7 mouse cellular contexts compared by ENCODE assay signal in the genomic region with DNA sequence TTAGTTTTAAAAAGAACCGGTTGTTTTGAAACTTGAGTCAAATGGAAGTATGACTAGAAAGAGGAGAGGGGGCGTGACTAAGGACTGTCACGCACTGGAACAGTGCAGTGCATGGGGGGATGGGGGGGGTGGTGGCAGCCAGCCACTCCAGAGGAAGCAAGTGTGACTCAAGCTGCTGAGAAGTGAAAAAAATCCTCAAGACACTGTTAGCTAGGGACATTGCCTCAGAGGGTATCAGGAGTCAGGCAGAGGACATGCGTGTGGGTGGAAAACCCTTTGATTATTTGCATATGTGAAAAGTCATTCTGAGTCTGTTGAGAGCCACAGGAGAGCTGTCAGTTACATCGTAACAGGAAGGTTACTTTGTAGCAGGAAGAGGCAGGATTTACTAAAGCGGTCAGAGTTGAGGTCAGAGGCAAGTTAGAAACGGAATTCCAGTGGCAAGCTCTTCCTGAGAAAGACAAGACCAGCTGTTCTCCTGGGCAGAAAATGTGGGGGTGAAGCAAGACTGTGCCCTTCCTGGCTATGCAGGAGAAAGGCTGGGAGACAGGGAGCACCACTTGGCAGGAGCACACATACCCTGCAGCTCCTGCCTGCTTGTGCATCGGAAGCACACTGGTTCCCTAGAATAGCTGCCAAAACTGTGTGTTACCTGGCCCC. TPM values are rescaled to one million over a fixed set of nuclear protein-coding genes. Genes with fewer than 3 reads are reported as not detected.
DNase-seq lines count a peak whose midpoint lies in the region; ATAC-seq and TF ChIP-seq lines count a peak whose summit lies in the region.

No protein-coding gene starts in this region.

- DNase-seq in A20 (ENCODE audit: low read depth, low spot score): peak; percentile 63
- DNase-seq in cerebellum, postnatal 14 days: peak; percentile 45 to 61
- peak; percentile 57 to 86 for DNase-seq in kidney, postnatal 25 days

- peak overlapping the region; percentile 85 for H3K27ac ChIP-seq in heart, embryonic 11.5 days (ENCODE audit: low read depth, low read length)

- H3K9me3 ChIP-seq in E14TG2a.4 (ENCODE audit: low read length): no peaks in the 10 kb centered on the region
- H3K9me3 ChIP-seq in heart, embryonic 11.5 days (replicated peaks; ENCODE audit: control insufficient read depth, low read length): no peaks in the 10 kb centered on the region

- ATAC-seq in heart, embryonic 11.5 days (replicated peaks; ENCODE audit: insufficient number of reproducible peaks, low FRiP score, low TSS enrichment): peak; percentile 71; the same call in 1 of the 2 replicates
- peak; percentile 86 for ATAC-seq in megakaryocyte progenitor cell, adult 5-6 weeks (replicated peaks; ENCODE audit: poor library complexity)
- ATAC-seq in erythroblast, adult 5-6 weeks (replicated peaks; ENCODE audit: low FRiP score, poor library complexity, severe bottlenecking): no peak

- H3K4me2 ChIP-seq in heart, embryonic 11.5 days: peak overlapping the region; percentile 49

- WGBS in heart, embryonic 11.5 days (ENCODE audit: insufficient replicate concordance): 14% methylated on average over 8 of the region's 8 CpGs

- peaks cover 77% of the 10 kb centered on the region for H3K4me1 ChIP-seq in E14TG2a.4 (replicated peaks; ENCODE audit: low read depth, low read length)
- H3K4me1 ChIP-seq in heart, embryonic 11.5 days (ENCODE audit: control insufficient read depth, insufficient read depth, low read length): peaks cover 21% of the 10 kb centered on the region

- peak overlapping the region; percentile 79 for H3K4me3 ChIP-seq in E14TG2a.4 (replicated peaks; ENCODE audit: low read length)
- H3K4me3 ChIP-seq in heart, embryonic 11.5 days (ENCODE audit: low read depth, low read length): no peak overlapping the region

- H3K27me3 ChIP-seq in E14TG2a.4 (ENCODE audit: insufficient read depth, low read length): no peaks in the 10 kb centered on the region
- no peaks in the 10 kb centered on the region for H3K27me3 ChIP-seq in heart, embryonic 11.5 days (ENCODE audit: control insufficient read depth, insufficient read depth, low read length)

- no peaks in the 10 kb centered on the region for H3K36me3 ChIP-seq in E14TG2a.4 (ENCODE audit: insufficient read depth, low read length)
- no peaks in the 10 kb centered on the region for H3K36me3 ChIP-seq in heart, embryonic 11.5 days (ENCODE audit: control insufficient read depth, insufficient read depth, low read length)

- H3K9ac ChIP-seq in heart, embryonic 11.5 days (ENCODE audit: low read depth, low read length): peak overlapping the region; percentile 63; the same call in 1 of the 2 replicates

- TF ChIP-seq CTCF in E14TG2a.4 (conservative IDR thresholded peaks at IDR 0.05; ENCODE audit: low read length): no peak

RNA-seq across cellular contexts. Expression of gene Stoml1, which starts 22.3 kb away (rescaled TPM):
- polyA plus RNA-seq in heart, embryonic 11.5 days (2014; fragmentation: Nextera tagmentation; extraction: Ambion mirVana): 19.4 and 22.2 TPM in 2 replicates
- 1.9 and 6.7 TPM in 2 replicates for total RNA-seq in megakaryocyte progenitor cell, adult 5-6 weeks (2015)
- total RNA-seq in megakaryocyte progenitor cell, adult 5-6 weeks (2017): 7.3 and 7.9 TPM in 2 replicates
- 1.2 and 8.6 TPM in 2 replicates for total RNA-seq in erythroblast, adult 5-6 weeks (2015; ENCODE audit: low replicate concordance)
- 2.1 and 2.3 TPM in 2 replicates for total RNA-seq in erythroblast, adult 5-6 weeks (2017; ENCODE audit: low replicate concordance)

RNA-seq across cellular contexts. Expression of gene Pml, which starts 25.7 kb away (rescaled TPM):
- polyA plus RNA-seq in heart, embryonic 11.5 days (2014; fragmentation: Nextera tagmentation; extraction: Ambion mirVana): 13.5 and 15.5 TPM in 2 replicates
- 32.6 and 41.2 TPM in 2 replicates for total RNA-seq in megakaryocyte progenitor cell, adult 5-6 weeks (2015)
- total RNA-seq in megakaryocyte progenitor cell, adult 5-6 weeks (2017): 13.2 and 14.5 TPM in 2 replicates
- 43.0 and 50.8 TPM in 2 replicates for total RNA-seq in erythroblast, adult 5-6 weeks (2015; ENCODE audit: low replicate concordance)
- total RNA-seq in erythroblast, adult 5-6 weeks (2017; ENCODE audit: low replicate concordance): 51.6 and 69.0 TPM in 2 replicates

RNA-seq across cellular contexts. Expression of gene Loxl1, which starts 37.7 kb away (rescaled TPM):
- 36.8 and 37.8 TPM in 2 replicates for polyA plus RNA-seq in heart, embryonic 11.5 days (2014; fragmentation: Nextera tagmentation; extraction: Ambion mirVana)
- total RNA-seq in megakaryocyte progenitor cell, adult 5-6 weeks (2015): not detected in 2 replicates
- not detected in 2 replicates for total RNA-seq in megakaryocyte progenitor cell, adult 5-6 weeks (2017)
- not detected in 2 replicates for total RNA-seq in erythroblast, adult 5-6 weeks (2015; ENCODE audit: low replicate concordance)
- 0.17 TPM in 1 of 2 replicates, not detected in the other for total RNA-seq in erythroblast, adult 5-6 weeks (2017; ENCODE audit: low replicate concordance)
